Mouse (Mus musculus) CH12.LX (cell line): ENCODE data around the gene Gm17490. TPM values are rescaled to one million over a fixed set of nuclear protein-coding genes. Genes with fewer than 3 reads are reported as not detected.

Experiments
- DNase-seq: peaks from one replicate; pipeline ENCODE4 v3.0.0-alpha.2; 2013; ENCODE audit errors: extremely low read depth
- H3K27ac ChIP-seq: 2 replicates; pipeline ENCODE4 v1.5.1; 2012; ENCODE audit warnings: low read depth, mild to moderate bottlenecking, control low read depth, moderate library complexity; ENCODE audit not compliant: insufficient read depth
- H3K27me3 ChIP-seq: replicated peaks from 2 replicates; pipeline ENCODE3; 2012; ENCODE audit warnings: inconsistent platforms
- H3K36me3 ChIP-seq, 2 experiments: replicated peaks in 1 of 2; 2 replicates each; pipeline versions ENCODE3 to v1.6.1; 2012; ENCODE audit warnings: inconsistent platforms in 1 of 2, low read length in 1 of 2, mild to moderate bottlenecking in 1 of 2, mixed read lengths in 1 of 2, moderate library complexity in 1 of 2; ENCODE audit not compliant: control insufficient read depth in 1 of 2, insufficient read depth in 1 of 2
- H3K4me1 ChIP-seq, 2 experiments: 2 replicates each; pipeline ENCODE4 v1.6.1; 2012; ENCODE audit warnings: inconsistent platforms in 1 of 2, moderate library complexity in 1 of 2; ENCODE audit not compliant: insufficient read depth in 2 of 2, control insufficient read depth in 1 of 2
- H3K4me2 ChIP-seq: 2 replicates; pipeline ENCODE4 v1.6.1; 2012; ENCODE audit warnings: low read depth, mild to moderate bottlenecking, control low read depth; ENCODE audit not compliant: poor library complexity, insufficient read depth, severe bottlenecking
- H3K4me3 ChIP-seq, 3 experiments: fragments of 150-350 bp in 1 of 3; sonication (generic) in 1 of 3; replicated peaks in 1 of 3; 2 replicates each; pipeline versions ENCODE3 to v1.5.1; 2011 to 2012; ENCODE audit warnings: low read depth in 2 of 3, low read length in 2 of 3, mild to moderate bottlenecking in 2 of 3, moderate library complexity in 2 of 3, control low read depth in 1 of 3, improper control_type of control experiment in 1 of 3, inconsistent platforms in 1 of 3, mixed read lengths in 1 of 3; ENCODE audit not compliant: poor library complexity in 1 of 3
- H3K79me2 ChIP-seq: replicated peaks from 2 replicates; pipeline ENCODE4 v1.6.1; 2012; ENCODE audit warnings: mild to moderate bottlenecking, moderate library complexity; ENCODE audit not compliant: control insufficient read depth, poor library complexity, insufficient read depth, severe bottlenecking; ENCODE audit errors: extremely low read depth
- H3K9ac ChIP-seq: 2 replicates; pipeline ENCODE4 v1.6.1; 2012; ENCODE audit warnings: low read depth, mild to moderate bottlenecking, control low read depth, moderate library complexity; ENCODE audit not compliant: insufficient read depth
- H3K9me3 ChIP-seq: replicated peaks from 2 replicates; pipeline ENCODE3; 2012; ENCODE audit warnings: low read length, inconsistent platforms, mixed read lengths
- CTCF ChIP-seq, 2 experiments: IDR thresholded peaks in 1 of 2; conservative IDR thresholded peaks in 1 of 2; 2 replicates each; pipeline ENCODE4 v1.5.1; 2011 to 2012; ENCODE audit warnings: low read depth in 2 of 2, low read length in 2 of 2, improper control_type of control experiment in 1 of 2, inconsistent platforms in 1 of 2, mild to moderate bottlenecking in 1 of 2, moderate library complexity in 1 of 2
- ELF1 ChIP-seq: IDR thresholded peaks from 2 replicates; pipeline ENCODE4 v1.6.1; 2014; ENCODE audit warnings: low read depth, mild to moderate bottlenecking, inconsistent platforms, low read length, improper control_type of control experiment
- HCFC1 ChIP-seq: IDR thresholded peaks from 2 replicates; pipeline ENCODE4 v1.6.1; 2012; ENCODE audit warnings: low read depth, mild to moderate bottlenecking, inconsistent platforms, low read length, improper control_type of control experiment
- JUN ChIP-seq: IDR thresholded peaks from 2 replicates; pipeline ENCODE4 v1.6.1; 2011; ENCODE audit warnings: low read depth, mild to moderate bottlenecking, low read length, improper control_type of control experiment, moderate library complexity; ENCODE audit not compliant: insufficient read depth
- MAX ChIP-seq: IDR thresholded peaks from 2 replicates; pipeline ENCODE4 v1.6.1; 2011; ENCODE audit warnings: low read length, improper control_type of control experiment
- POLR2A ChIP-seq: IDR thresholded peaks from 2 replicates; pipeline ENCODE4 v1.6.1; 2011; ENCODE audit warnings: low read depth, mild to moderate bottlenecking, improper control_type of control experiment, low read length
- RAD21 ChIP-seq: IDR thresholded peaks from 2 replicates; pipeline ENCODE4 v1.6.1; 2011; ENCODE audit warnings: low read depth, mild to moderate bottlenecking, low read length, improper control_type of control experiment, moderate library complexity
- SMC3 ChIP-seq: IDR thresholded peaks from 2 replicates; pipeline ENCODE4 v1.6.1; 2011; ENCODE audit warnings: low read depth, low read length, improper control_type of control experiment
- USF1 ChIP-seq: IDR thresholded peaks from 2 replicates; pipeline ENCODE4 v1.6.1; 2014; ENCODE audit warnings: low read depth, mild to moderate bottlenecking, inconsistent platforms, low read length, improper control_type of control experiment
- ZC3H11A ChIP-seq: IDR thresholded peaks from 2 replicates; pipeline ENCODE4 v1.6.1; 2012; ENCODE audit warnings: low read depth, mild to moderate bottlenecking, inconsistent platforms, low read length, improper control_type of control experiment
- dilution Hi-C: fragments of 300-500 bp; cut with MboI; formaldehyde crosslinking; loops from 2 replicates; pipeline ENCODE4 v1.14.3; 2020; ENCODE audit warnings: low sequenced_read_pairs; ENCODE audit not compliant: extremely low pct_unique_long_range_greater_than_20kb, extremely low pct_ligation_motif_present
- in situ Hi-C: fragments of 300-500 bp; cut with MboI; formaldehyde crosslinking; loops from 3 replicates; pipeline ENCODE4 v1.14.3; 2019; ENCODE audit warnings: low sequenced_read_pairs, low pct_ligation_motif_present, low pct_unique_long_range_greater_than_20kb, mixed read lengths
- polyA plus RNA-seq: library from polyadenylated mRNA; unstranded; fragments of >175 nt; gene quantifications from 2 replicates; pipeline ENCODE4 v1.2.1, GENCODE M21; 2012; ENCODE audit warnings: low read depth; ENCODE audit not compliant: insufficient read length
- total RNA-seq, 2 experiments: library from RNA; depleted of rRNA; stranded (reverse); fragments of 300-350 nt in 1 of 2; fragments of >200 nt in 1 of 2; gene quantifications; 2 replicates each; pipeline ENCODE4 v1.2.3; 2012 to 2014

Gm17490 gene
- total and polyA plus RNA-seq, 3 experiments = not detected

DNA sequence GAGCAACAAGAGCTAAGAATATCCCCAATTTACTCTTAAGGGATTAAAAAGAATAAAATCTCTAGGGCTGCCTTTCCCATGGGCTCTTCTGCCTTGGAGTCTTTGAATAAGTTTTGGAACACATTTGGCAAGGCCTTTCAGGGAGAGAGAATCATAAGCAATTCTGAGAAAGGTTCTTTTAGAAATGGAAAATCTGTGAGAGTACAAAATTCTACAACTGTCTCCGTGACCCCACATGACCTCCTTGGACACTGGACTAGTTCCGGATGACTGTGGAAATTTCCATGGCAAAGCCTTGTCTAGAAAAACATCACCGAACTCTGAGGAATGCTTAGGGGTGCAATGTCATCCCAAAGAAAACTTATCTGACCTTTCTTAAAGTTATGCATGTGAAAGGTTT lies 39.3 kb upstream of the Gm17490 start:
- H3K36me3 ChIP-seq = no peaks in the 10 kb centered on the region
- DNase-seq = no peak
- H3K4me3 ChIP-seq = no peak overlapping the region
- in situ Hi-C loops = no loop called here
- H3K4me1 ChIP-seq = peaks cover 10 to 40% of the 10 kb centered on the region in 2 experiments
- no peak overlapping the region for H3K27ac ChIP-seq
- no peaks in the 10 kb centered on the region for H3K27me3 ChIP-seq
- H3K9me3 ChIP-seq = no peaks in the 10 kb centered on the region
- no peak overlapping the region for H3K9ac ChIP-seq
- dilution Hi-C loops = no loop called here
- H3K4me2 ChIP-seq = no peak overlapping the region
- H3K79me2 ChIP-seq = peaks cover 3% of the 10 kb centered on the region
- TF ChIP-seq MAX (no peak), RAD21 (no peak), USF1 (no peak), ZC3H11A (no peak), ELF1 (no peak)

DNA sequence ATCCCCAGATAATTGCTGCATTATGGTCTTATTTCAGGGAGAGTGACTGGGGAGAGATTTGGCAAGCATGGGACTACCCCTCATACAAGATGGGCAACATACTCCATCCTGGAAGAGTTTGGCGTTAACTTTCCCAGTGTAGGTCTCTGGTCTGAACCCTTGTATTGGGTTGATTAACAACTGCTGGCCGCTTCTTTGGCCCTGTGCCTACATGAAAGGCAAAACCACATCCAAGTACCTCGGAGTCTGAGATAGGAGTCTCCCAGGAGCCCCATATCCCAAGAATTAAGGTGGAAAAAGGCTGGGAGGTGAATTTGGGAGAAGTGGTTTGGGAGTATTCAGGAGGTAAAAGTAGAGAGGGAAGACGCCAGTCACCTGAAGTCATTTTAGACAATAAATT lies 38.7 kb upstream of the Gm17490 start:
- in situ Hi-C loops (no loop called here), dilution Hi-C loops (no loop called here)
- no peak overlapping the region; the same call in 1 of the 2 replicates for H3K4me2 ChIP-seq

DNA sequence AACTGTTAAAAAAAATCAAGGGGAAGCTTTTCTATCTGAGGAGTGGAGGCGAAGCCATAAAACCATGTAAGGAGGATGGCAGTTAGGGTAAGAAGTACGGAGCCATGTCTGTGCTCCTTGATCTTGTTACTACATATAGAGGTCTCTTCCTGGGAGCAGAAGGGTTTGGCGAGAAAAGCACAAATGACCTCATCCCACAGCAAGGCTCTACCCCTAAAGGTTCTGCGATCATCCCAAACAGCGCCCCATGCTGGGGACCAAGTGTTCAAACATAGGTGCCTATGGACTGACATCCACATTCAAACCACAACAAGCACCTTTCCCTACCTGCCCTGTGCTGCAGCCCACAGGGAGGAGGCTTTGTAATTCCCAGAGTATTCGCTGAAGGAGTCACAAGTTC lies 38.3 kb upstream of the Gm17490 start:
- H3K9me3 ChIP-seq = no peaks in the 10 kb centered on the region
- H3K4me3 ChIP-seq = peak overlapping the region; percentile 6 to 49 (median 15)
- no peaks in the 10 kb centered on the region for H3K27me3 ChIP-seq
- peak overlapping the region; percentile 10; the same call in 1 of the 2 replicates for H3K9ac ChIP-seq
- H3K79me2 ChIP-seq = peaks cover 3% of the 10 kb centered on the region
- in situ Hi-C loops = no loop called here
- dilution Hi-C loops = no loop called here
- TF ChIP-seq JUN (peak; percentile 28; the same call in 1 of the 2 replicates), CTCF (conservative IDR thresholded peaks at IDR 0.05 in 1 of 2, IDR thresholded peaks at IDR 0.05 in 1 of 2; ENCODE audit: low read depth in 2 of 2, low read length in 2 of 2) (peak in 1 of 2 experiments; percentile 68; a peak in 3 of 4 replicates), SMC3 (peak; percentile 56), RAD21 (peak; percentile 25), ZC3H11A (no peak), HCFC1 (no peak), POLR2A (no peak)
- TF ChIP-seq, all 38 proteins: peak for 4
- DNase-seq = peak; percentile 58
- Histone ChIP-seq H3K27ac (no peak overlapping the region), H3K4me1 (peaks cover 15 to 48% of the 10 kb centered on the region in 2 experiments), H3K4me2 (peak overlapping the region; percentile 80), H3K36me3 (no peaks in the 10 kb centered on the region)

More for the DNA sequence above, 38.7 kb upstream of the Gm17490 start:
- Histone ChIP-seq H3K27ac (no peak overlapping the region), H3K4me3 (no peak overlapping the region), H3K79me2 (peaks cover 3% of the 10 kb centered on the region), H3K27me3 (no peaks in the 10 kb centered on the region), H3K9ac (no peak overlapping the region), H3K9me3 (no peaks in the 10 kb centered on the region), H3K4me1 (peaks cover 11 to 44% of the 10 kb centered on the region in 2 experiments), H3K36me3 (no peaks in the 10 kb centered on the region)
- no peak for TF ChIP-seq RAD21
- no peak for DNase-seq
